Mouse (Mus musculus): ENCODE measurements around the gene Nmu. TPM values are rescaled to one million over a fixed set of nuclear protein-coding genes. Genes with fewer than 3 reads are reported as not detected.

The Nmu gene
- polyA plus RNA-seq (2012; rRNA removed) (1.6 and 1.7 TPM in 2 replicates), polyA plus RNA-seq (2014; fragmentation: Nextera tagmentation; extraction: Ambion mirVana) (1.9 and 2.0 TPM in 2 replicates)

GRCm38 (mm10) chr5:76363453-76364104 is at the start of gene Nmu:
Nmu (minus strand) TSS chr5:76363788.
- Histone ChIP-seq H3K9me3 (ENCODE audit: control insufficient read depth, low read length) (no peaks in the 10 kb centered on the region), H3K27me3 (ENCODE audit: control insufficient read depth, insufficient read depth, low read length) (peaks cover 12% of the 10 kb centered on the region), H3K27ac (replicated peaks; ENCODE audit: low read depth, low read length) (no peak within 1 kb of the TSS), H3K36me3 (ENCODE audit: control insufficient read depth, insufficient read depth, low read length) (no peaks in the 10 kb centered on the region), H3K4me3 (replicated peaks; ENCODE audit: low read length) (peak within 1 kb of the TSS; percentile 38), H3K4me2 (replicated peaks; ENCODE audit: low read depth, low read length, severe bottlenecking) (peak within 1 kb of the TSS; percentile 69), H3K9ac (ENCODE audit: low read depth, low read length, severe bottlenecking) (peak within 1 kb of the TSS; percentile 50), H3K4me1 (ENCODE audit: control insufficient read depth, insufficient read depth, low read length) (peaks cover 10% of the 10 kb centered on the region)
- ATAC-seq (ENCODE audit: low FRiP score, low read depth) = no peak
- 6% methylated on average over 28 of the region's 35 CpGs for WGBS
- no peak for DNase-seq (ENCODE audit: low spot score)
- TF ChIP-seq POLR2A (IDR thresholded peaks at IDR 0.05; ENCODE audit: borderline replicate concordance, extremely low read depth, insufficient read depth, insufficient read length) = no peak

GRCm38 (mm10) chr5:76411697-76412096 is 48.1 kb upstream of the Nmu start:
- no peaks in the 10 kb centered on the region for H3K36me3 ChIP-seq (ENCODE audit: control insufficient read depth, insufficient read depth, low read length)
- no peak for DNase-seq (ENCODE audit: low spot score)
- no peak overlapping the region for H3K4me2 ChIP-seq (replicated peaks; ENCODE audit: low read depth, low read length, severe bottlenecking)
- no peaks in the 10 kb centered on the region for H3K4me1 ChIP-seq (ENCODE audit: control insufficient read depth, insufficient read depth, low read length)
- ATAC-seq (ENCODE audit: low FRiP score, low read depth) = no peak
- 71% methylated on average over 4 of the region's 4 CpGs for WGBS
- no peaks in the 10 kb centered on the region for H3K9me3 ChIP-seq (ENCODE audit: control insufficient read depth, low read length)
- no peak for TF ChIP-seq POLR2A (IDR thresholded peaks at IDR 0.05; ENCODE audit: borderline replicate concordance, extremely low read depth, insufficient read depth, insufficient read length)
- H3K27me3 ChIP-seq (ENCODE audit: control insufficient read depth, insufficient read depth, low read length) = no peaks in the 10 kb centered on the region
- H3K9ac ChIP-seq (ENCODE audit: low read depth, low read length, severe bottlenecking) = no peak overlapping the region
- H3K27ac ChIP-seq (replicated peaks; ENCODE audit: low read depth, low read length) = no peak overlapping the region
- H3K4me3 ChIP-seq (replicated peaks; ENCODE audit: low read length) = no peak overlapping the region

DNA sequence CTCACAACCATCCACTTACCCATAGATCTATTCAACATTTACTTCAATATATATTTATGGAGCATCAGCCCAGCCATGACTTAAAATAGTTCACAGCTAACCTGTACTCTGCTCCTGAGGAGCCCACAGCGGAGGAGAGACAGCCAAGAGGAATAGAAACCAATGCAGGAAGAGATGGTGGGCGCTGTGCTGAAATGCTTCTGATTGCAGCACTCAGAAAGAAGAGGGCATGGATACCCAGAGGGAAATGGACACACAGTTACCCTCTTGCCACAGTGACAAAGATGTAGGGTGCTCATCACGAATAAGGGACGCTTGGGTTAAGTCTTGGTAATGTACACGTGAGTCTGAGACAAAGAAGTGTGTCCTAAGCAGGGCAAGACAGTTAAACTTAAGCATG is 30.8 kb upstream of the Nmu start:
- Histone ChIP-seq H3K4me2 (replicated peaks; ENCODE audit: low read depth, low read length, severe bottlenecking) (no peak overlapping the region), H3K4me1 (ENCODE audit: control insufficient read depth, insufficient read depth, low read length) (no peaks in the 10 kb centered on the region), H3K27me3 (ENCODE audit: control insufficient read depth, insufficient read depth, low read length) (no peaks in the 10 kb centered on the region), H3K9me3 (ENCODE audit: control insufficient read depth, low read length) (no peaks in the 10 kb centered on the region), H3K36me3 (ENCODE audit: control insufficient read depth, insufficient read depth, low read length) (no peaks in the 10 kb centered on the region), H3K9ac (ENCODE audit: low read depth, low read length, severe bottlenecking) (no peak overlapping the region), H3K4me3 (replicated peaks; ENCODE audit: low read length) (no peak overlapping the region), H3K27ac (replicated peaks; ENCODE audit: low read depth, low read length) (no peak overlapping the region)
- no peak for DNase-seq (ENCODE audit: low spot score)
- no peak for ATAC-seq (ENCODE audit: low FRiP score, low read depth)
- no peak for TF ChIP-seq POLR2A (IDR thresholded peaks at IDR 0.05; ENCODE audit: borderline replicate concordance, extremely low read depth, insufficient read depth, insufficient read length)
- WGBS = 90% methylated on average over 5 of the region's 5 CpGs

DNA sequence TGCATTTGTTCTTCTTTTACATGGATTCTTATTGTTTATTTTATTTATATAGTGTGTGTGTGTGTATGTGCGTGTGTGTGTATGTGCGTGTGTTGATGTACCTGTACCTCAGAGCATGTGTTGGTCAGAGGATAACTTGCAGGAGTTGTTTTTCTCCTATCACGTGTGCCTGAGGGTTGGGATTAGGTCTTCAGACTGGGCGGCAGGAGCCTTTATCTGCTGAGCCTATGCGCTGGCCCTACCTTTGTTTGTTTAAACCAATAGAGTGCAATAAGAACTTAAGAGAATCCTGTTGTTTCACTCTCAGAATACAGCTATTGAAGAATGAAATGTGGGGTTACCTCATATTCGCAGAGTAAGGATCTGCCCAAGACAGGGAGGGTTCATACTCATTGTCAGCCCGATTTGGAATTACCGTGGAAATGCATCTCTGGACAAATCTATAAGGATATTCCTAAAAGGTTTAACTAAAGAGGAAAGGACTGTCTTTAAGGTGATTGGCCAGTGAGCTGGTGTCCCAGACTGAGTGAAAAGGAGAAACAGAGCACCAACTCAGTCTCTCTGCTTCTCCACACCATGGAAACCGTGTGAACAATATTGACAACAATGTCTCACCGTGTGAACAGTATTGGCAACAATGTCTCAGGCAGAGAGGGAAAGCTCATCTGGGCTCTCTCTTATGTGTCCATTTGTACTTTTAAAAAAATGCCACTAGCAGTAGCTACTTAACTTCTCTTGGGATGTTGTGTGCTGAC is 25.6 kb upstream of the Nmu start:
- no peaks in the 10 kb centered on the region for H3K4me1 ChIP-seq (ENCODE audit: control insufficient read depth, insufficient read depth, low read length)
- no peaks in the 10 kb centered on the region for H3K36me3 ChIP-seq (ENCODE audit: control insufficient read depth, insufficient read depth, low read length)
- ATAC-seq (ENCODE audit: low FRiP score, low read depth) (no peak), DNase-seq (ENCODE audit: low spot score) (no peak)
- H3K27me3 ChIP-seq (ENCODE audit: control insufficient read depth, insufficient read depth, low read length) = no peaks in the 10 kb centered on the region
- WGBS = 84% methylated on average over 10 of the region's 10 CpGs
- H3K9me3 ChIP-seq (ENCODE audit: control insufficient read depth, low read length) = no peaks in the 10 kb centered on the region
- H3K27ac ChIP-seq (replicated peaks; ENCODE audit: low read depth, low read length) = no peak overlapping the region
- H3K4me2 ChIP-seq (replicated peaks; ENCODE audit: low read depth, low read length, severe bottlenecking) = no peak overlapping the region
- no peak overlapping the region for H3K4me3 ChIP-seq (replicated peaks; ENCODE audit: low read length)
- TF ChIP-seq POLR2A (IDR thresholded peaks at IDR 0.05; ENCODE audit: borderline replicate concordance, extremely low read depth, insufficient read depth, insufficient read length) = no peak
- no peak overlapping the region for H3K9ac ChIP-seq (ENCODE audit: low read depth, low read length, severe bottlenecking)

DNA sequence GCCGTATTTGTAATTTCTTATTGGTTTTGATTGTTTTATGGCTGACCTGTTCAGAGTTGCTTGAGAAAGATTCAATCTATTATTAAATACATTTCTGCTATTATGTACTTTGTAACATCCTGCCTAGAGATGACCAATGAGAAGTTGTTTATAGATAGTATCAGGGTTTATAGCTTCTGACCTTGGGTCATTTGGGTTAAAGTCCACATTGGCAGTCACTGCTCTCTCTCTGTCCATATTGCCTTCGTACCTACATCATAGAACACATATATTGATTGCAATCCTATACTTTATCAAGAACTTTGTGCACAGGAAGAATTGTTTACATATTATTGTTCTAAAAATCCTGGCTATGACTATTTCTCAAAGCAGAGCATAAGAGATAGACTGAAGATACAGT is 24.9 kb upstream of the Nmu start:
- H3K4me3 ChIP-seq (replicated peaks; ENCODE audit: low read length) = no peak overlapping the region
- H3K27ac ChIP-seq (replicated peaks; ENCODE audit: low read depth, low read length) = no peak overlapping the region
- no peaks in the 10 kb centered on the region for H3K27me3 ChIP-seq (ENCODE audit: control insufficient read depth, insufficient read depth, low read length)
- H3K4me2 ChIP-seq (replicated peaks; ENCODE audit: low read depth, low read length, severe bottlenecking) = no peak overlapping the region
- DNase-seq (ENCODE audit: low spot score) (no peak), ATAC-seq (ENCODE audit: low FRiP score, low read depth) (no peak)
- H3K4me1 ChIP-seq (ENCODE audit: control insufficient read depth, insufficient read depth, low read length) = no peaks in the 10 kb centered on the region
- no peaks in the 10 kb centered on the region for H3K36me3 ChIP-seq (ENCODE audit: control insufficient read depth, insufficient read depth, low read length)
- H3K9me3 ChIP-seq (ENCODE audit: control insufficient read depth, low read length) = no peaks in the 10 kb centered on the region
- 93% methylated on average over 2 of the region's 2 CpGs for WGBS
- H3K9ac ChIP-seq (ENCODE audit: low read depth, low read length, severe bottlenecking) = no peak overlapping the region
- TF ChIP-seq POLR2A (IDR thresholded peaks at IDR 0.05; ENCODE audit: borderline replicate concordance, extremely low read depth, insufficient read depth, insufficient read length) = no peak

Measured in limb, embryonic 14.5 days (tissue).